Mouse (Mus musculus) erythroblast, embryonic 14.5 days (primary cell): Measurements from ENCODE around the gene Calml4.

Experiments
- GATA1 ChIP-seq: IDR thresholded peaks from 2 replicates; pipeline ENCODE4 v1.6.1; 2012; ENCODE audit warnings: low read length, inconsistent platforms, mixed read lengths
- TAL1 ChIP-seq: IDR thresholded peaks from 3 replicates; pipeline ENCODE4 v1.6.1; 2012; ENCODE audit warnings: low read length, inconsistent platforms, mixed read lengths

DNA sequence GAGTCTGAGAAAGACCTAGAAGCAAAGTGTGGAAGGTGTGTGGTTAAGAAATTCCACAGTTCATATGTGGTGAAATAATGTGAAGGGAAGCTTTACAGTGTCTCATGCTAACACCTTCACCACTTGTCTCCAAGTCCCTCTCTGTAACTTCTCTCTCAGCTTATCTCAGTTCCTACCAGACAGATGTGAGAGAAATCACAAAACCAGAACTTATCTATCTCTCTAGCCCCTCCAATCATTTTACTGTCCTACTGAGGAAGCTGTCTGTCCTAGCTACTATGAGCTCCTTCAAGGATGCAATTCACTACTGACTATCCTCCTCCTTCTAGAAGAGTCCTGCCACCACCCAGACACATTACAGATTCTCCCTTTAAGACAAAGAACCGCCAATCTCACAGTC lies 59.2 kb downstream of the Calml4 start:
- TF ChIP-seq TAL1 (no peak), GATA1 (no peak)
